Mouse (Mus musculus): Measurements from ENCODE around the gene Ipo9.

Ipo9 gene

DNA sequence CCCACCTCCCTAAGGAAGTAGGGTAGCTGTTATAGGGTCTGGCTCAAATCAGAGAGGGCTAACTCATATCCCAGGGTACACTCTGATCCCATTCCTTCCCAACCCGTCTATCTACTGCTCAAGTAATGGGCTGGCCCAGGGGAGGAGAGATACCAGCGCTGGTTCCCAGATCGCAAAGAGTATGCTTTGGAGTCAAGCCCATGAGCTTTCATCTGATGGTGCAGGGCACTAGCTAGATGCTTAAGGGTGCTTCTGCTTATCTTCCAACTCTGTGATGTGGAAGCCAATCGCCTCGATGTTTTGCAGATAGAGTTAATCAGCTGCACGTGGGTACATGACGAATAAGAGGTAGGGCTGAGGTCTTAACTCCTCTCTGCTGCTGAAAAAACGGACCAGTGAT is 62.7 kb downstream of the Ipo9 start:
- DNase-seq (ENCODE audit: low read depth) = no peak

DNA sequence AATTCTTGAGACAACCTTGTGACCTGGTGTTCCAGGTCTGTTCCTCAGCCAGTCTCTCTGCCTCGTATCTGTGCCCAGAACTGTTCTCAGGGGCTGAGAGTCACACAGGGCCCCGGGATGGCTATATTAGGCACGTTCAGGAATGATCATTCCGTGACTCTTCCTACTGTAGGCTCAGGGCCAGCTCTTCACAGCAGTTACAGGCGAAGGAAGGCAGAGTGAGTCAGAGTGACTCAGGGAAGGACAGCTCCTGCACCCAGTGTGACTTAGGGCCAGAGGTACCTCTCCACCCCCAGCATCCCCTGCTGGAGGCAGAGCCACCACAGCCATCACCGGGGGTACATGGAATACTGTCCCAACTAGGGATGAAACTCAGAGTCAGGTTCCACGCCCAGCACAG is 63.3 kb downstream of the Ipo9 start:
- DNase-seq (ENCODE audit: low read depth) = no peak

DNA sequence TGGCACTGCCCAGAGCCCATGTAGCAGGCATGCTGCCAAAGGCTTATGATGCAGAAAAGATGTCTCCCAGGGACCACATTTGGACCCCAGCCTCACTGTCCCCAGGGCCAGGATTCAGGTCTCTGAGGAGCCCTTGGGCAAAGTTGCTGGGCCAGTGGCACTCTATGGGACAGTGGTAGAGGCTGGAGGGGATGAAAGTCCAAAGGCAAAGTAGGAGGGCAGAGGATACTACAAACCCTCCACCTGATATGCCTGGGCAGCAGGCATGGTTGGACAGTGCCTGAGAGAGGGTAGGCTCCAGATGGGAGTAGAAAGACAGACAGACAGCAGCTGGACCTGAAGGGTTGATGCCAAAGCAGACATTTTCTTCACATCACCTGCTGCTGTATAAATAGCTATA is 63.9 kb downstream of the Ipo9 start:
- no peak for DNase-seq (ENCODE audit: low read depth)

DNA sequence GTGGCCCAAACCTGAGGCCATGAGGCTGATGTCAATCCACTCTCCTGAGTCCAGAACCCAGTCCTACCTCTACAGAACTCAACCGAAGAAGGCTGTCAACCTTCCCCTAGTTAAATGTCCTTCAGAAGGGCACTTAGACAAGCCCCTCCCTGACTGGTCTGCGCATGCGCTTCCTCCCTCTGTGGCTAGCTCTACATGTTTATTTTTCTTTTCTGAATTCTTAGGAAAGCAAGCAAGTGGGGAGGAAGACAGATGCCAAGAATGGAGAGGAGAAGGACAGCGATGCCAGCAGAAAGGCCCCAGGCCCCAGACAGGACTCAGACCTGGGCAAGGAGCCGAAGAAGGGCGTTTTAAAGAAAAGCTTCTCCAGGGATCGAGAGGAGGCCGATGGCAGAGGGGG is 66.9 kb downstream of the Ipo9 start:
- DNase-seq (ENCODE audit: low read depth) = no peak

DNA sequence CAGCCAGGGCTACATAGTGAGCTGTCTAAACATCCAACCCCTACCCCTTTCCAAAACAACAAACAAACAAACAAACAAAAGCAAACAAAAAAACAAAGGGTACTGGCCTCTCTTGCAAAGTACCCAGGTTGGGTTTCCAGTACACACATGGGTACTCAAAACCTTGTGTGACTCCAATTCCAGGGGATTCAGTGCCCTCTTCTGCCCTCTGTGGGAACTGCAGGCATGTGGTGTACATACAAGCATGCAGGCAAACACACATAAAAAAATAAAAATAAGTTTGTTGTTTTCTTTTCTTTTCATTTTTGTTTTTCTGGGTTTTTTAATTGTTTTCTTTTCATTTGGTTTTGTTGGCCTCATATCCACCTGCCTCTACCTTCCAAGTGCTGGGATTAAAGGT is 68.2 kb downstream of the Ipo9 start:
- no peak for DNase-seq (ENCODE audit: low read depth)

DNA sequence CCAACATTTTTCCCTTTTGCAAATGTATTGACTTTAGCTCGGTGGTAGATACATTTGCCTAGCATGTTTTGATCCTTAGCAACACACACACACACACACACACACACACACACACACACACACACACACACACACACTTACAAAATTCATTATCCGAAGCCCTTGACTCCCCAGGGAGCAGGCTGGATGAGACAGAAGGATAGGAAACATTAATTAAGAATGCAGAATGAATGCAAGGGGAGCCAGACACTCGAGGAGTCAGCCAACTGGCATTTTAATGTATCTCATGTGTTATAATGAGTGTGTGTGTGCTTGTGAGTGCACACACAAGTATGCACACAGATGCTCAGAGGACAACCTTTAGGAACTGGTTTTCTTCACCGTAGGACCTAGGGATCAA is 68.8 kb downstream of the Ipo9 start:
- DNase-seq (ENCODE audit: low read depth) = no peak

DNA sequence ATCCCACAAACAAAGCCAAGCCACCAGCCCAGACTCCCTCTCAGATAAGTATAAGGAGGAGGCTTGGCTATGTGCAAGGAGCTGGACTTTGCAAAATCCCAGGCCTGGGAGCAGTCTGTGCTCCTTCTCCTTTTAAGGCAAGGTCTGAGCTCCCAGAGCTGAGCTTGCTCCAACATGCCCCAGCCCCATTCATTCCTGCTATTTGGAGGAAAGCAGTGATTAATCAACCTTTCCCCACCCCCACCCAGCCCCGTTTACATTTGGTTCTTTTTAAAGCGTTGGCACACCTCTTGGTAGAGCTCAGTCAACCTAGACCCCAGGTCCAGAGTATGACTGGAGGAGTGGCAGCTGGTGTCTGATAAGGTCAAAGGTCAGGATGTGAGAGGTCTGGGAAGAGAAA is 71.2 kb downstream of the Ipo9 start:
- DNase-seq (ENCODE audit: low read depth) = no peak

DNA sequence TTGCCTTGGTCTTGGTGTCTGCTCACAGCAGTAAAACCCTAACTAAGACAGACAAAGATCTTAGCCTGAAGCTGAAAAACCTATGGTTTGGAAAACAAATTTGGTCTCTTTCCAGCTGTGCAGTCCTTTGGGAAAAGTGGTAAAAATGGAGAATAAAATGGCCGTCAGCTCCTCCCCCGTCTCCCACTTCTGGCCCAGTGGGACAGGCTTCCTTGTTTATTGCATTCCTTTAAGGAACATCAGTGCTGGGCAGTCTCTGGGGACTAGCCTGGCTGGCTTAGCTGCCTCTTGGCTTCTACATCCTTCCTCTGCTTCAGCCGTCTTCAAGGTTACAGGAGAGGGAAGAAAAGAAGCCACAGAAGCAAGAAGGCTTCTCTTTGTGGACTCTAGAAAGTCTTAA is 78.3 kb downstream of the Ipo9 start:
- DNase-seq (ENCODE audit: low read depth) = no peak

DNA sequence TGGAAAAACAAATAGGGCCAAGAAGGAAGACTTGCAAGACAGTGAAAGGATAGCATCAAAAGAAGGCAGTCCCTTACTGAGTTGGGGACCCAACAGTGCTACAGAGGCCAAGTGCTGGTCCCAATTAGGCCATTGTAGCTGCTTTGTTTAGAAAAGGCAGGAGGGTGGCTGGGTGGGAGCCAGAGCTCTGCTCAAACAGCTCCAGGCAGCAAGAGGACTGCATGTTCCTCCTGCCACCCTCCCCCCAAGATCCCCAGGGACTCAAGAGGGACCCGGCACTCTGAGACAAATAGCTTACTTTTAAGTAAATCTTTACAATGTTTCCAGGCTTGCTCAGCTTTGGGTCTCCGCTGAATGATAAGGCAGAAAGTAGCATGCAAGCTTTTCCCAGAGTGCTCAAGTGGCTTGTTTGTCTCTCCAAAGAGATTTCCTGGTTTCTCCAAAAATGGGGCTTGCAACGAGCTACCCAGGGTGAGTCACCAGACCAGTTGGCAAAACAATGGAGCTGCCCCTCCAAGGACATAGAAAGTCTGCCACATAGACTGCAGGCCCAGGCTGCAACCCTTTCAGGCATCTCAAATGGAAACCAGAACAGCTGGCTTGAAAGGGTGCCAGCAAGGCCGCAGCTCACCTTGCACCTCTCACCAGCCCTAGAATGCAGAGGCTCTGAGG is 82.7 kb downstream of the Ipo9 start:
- no peak for DNase-seq (ENCODE audit: low read depth)

DNA sequence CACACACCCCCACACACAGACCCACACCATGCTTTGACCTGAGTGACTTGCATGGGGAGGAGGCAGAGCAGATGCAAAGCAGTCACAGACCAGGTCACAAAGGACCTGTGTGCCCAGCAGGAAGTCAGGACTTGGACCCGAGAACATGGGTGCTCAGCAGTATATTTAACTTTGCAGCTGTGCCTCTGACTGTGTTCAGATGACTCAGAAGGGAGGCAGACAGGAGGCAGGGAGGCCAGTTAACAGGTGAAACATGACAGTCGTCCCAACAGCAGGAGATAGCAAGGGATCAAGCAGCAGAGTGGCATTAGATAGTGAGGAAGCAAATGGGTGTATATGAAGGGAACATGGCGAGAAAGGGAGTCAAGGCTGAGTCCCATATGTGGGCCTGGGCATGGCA is 83.4 kb downstream of the Ipo9 start:
- DNase-seq (ENCODE audit: low read depth) = no peak

DNA sequence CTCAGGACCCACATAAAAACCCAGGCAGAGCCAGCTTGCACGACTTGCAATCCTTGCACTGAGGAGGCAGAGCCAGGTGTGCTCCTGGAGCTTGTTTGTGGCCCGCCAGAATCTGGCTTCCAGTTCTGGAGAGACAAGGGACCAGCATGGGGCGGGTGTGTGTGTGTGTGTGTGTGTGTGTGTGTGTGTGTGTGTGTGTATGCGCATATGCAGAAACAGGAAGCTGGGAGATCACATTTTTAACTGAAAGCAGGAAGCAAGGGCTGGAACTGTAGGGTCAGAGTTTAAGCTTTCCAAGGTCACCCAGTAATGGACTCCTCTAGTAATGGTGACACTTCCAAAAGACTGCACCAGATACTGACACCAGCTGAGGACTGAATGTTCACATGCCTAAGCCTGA is 86.3 kb downstream of the Ipo9 start:
- DNase-seq (ENCODE audit: low read depth) = no peak

DNA sequence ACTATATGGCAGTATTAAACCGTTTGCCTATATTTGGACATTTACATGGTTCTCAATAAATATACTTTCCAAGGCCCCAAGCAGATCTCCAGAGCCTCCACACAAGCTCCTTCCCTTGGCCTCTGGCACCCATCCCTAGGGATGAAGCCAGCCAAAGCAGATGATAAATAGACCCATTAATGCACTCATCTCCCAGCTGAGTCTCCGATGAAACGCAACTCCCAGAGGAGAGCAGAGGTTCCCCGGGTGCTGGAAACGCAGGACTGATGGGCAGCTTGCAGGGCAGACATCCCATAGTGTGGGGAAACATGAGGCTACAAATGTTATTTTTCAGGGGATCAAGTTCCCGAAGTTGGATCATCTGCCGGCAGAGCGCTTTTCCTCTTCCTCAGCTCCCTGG is 88.4 kb downstream of the Ipo9 start:
- DNase-seq (ENCODE audit: low read depth) = no peak
